Mouse (Mus musculus) cerebellum, adult 11-12 months (tissue): Measurements from ENCODE around the gene Zfp46.

ENCODE experiments used
- DNase-seq: peaks from one replicate; pipeline ENCODE4 v3.0.0; 2022

Gene Zfp46

DNA sequence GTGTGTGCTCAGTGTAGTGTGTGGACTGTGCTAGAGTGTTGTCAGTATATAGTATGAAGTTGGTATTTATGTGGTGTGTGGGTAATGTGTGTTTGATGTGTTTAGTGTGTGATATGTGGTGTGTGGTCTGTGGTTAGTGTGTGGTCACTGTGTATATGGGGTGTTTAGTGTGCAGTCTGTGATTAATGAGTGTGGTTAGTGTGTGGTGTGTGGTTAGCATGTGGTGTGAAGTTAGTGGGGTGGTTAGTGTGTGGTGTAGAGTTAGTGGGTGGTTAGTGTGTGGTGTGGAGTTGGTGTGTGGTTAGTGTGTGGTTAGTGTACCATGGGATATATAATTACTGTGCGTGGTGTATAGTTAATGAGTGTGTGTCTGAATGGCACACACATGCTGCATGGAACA, 15.6 kb upstream of the Zfp46 start:
- DNase-seq: no peak

DNA sequence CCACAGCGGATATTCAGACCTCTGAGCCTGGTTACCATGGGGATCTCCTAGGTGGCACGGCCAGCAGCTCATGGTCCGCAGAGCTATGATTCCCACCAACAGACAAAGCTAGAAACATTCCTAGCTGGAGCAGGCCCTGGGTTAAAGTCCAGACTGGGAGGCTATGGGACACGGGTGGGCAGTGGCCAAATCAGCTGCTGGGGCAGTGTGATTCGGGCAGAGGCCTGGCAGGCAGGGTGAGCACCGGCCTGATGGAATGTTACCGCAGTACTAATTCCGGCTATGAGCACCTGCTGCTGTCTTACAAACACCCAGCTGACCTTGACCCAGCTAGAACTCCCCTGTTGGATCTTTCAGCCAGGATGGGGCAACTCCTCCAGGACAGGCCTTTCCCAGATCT, 13.8 kb upstream of the Zfp46 start:
- DNase-seq: no peak

DNA sequence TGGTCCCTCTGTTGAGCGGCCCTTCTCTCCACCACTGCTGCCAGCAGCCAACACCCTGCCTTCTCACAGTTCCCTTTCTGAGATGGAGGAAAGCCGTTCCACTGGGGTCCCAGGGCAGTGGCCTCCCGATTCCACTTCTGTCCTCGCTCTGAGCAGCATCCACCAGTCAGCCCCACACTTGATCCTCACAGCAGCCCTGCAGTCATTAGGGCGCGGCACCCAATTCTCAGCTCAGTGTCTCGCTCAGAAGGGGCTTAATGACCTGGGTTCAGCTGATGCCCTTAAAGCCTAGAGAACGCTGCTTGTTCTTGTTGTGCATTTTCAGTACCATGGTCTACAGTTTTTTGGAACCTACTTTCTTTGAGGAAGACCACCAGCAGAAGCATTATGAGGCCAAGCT, 3.4 kb upstream of the Zfp46 start:
- DNase-seq: no peak

DNA sequence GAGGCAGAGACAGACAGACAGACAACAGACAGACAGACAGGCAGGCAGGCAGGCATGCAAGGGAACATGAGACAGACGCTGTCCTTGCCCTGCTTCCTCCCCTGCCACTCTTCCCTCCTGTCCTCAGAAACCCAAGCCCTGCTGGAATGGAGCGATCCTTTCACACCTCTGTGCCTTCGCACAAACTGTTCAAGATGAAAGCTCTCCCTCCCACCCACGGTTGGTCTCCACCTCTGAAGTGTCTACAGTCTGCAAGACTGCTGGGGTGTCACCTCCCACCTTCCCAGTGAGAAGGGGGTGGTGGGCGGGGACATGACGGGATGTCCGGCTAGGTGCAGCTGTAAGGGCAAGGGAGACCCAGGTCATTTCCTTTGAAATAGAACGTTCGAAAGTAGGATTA, 2.9 kb upstream of the Zfp46 start:
- peak; percentile 19 for DNase-seq

DNA sequence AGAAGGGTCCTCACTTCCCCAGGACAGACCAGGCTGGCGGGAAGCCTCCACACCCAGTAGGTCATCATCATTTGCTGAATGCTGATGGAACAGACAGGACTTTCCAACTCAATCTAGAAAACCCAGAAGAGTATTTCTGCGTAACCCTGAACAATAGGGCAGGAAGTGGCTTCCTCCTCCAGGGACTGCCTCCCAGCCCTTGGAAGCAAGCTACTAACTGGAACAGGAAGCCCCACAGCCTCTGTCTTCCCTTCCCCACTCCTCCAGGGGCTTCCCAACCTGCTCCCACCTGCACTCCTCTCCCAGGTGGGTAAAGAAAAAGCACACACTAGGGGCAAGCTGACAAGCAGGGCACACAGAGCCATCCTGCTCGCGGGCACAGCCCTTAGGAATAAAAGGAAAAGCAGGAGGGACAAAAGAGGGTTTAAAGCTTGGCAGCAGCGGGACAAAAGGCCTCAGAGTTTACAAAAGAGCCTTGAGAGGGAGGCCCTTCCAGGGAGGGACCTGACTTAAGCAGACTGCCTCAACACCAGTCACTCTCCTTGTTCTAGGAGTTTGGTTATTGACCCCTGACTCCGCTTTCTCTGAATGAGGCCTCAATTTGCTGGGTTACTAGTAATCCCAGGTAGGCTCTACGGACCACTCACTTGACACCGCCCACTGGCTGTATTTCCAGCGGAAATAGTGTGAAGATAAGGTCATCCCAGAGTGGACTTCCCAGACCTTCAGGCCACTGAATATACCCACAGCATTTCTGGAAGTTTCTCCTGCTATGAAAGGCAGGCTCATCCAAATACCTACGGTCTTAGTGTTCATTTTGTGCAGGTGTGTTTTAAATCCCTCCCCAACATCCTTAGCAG, 1.6 kb upstream of the Zfp46 start:
- peak; percentile 15 for DNase-seq

DNA sequence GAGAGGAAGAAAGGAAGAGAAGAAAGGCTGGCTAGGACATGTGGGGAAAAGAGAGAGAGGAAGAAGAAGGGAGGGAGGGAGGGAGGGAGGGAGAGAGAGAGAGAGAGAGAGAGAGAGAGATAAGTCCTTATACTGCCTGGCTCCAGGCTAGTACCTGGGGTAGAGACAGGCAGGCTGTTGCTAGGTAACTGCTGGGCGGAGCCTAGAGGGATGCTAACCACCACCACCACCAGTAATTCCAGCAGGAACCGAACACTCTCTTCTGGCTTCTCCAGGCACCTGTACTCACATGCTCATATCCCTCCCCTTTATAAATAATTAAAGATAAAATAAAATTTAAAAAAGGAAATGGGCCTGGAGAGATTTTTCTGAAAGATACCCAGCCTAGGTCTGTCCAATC, 700 bp upstream of the Zfp46 start:
- peak; percentile 29 for DNase-seq

DNA sequence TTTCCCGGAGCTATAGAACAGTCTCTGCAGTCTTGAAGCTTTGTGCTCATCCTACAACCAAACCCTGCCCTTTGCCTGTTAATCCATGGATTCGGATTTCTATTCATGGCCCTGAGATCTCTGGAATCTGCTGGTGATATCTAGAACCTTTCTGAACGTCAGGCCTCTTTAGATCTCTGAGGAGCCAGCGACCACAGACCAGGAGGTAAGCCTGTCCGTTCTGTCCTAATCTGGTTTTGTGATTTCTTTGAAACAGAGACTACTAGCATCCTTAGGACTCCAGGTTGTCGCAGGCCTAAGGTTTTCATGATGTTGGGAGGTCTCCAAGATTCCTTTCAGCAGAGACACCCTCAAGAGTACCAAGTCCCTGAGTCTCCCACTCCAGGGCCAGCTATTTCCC, 408 bp downstream of the Zfp46 start:
- peak; percentile 41 for DNase-seq

DNA sequence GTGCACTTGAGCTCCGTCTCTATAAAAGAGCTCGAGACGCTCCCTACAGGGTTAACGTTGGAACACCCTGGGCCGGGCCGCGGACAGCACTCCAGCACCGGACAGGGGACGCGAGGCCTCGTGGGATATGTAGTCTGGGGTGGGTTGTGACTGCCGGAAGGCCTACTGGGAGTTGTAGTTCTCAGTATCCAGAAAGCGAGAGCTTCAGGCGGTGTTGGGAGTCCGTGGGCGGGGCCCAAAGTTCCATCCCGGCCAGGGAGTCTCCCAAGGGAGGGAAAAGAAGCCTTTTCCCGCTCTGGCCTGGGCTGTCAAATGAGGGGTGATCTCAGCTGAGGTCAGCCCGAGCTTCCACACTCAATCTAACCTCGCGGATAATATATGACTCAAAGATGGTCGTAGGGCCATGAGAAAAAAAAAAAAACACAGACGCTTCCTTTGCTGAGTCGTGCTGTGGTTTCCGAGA, 896 bp downstream of the Zfp46 start:
- peak; percentile 96 for DNase-seq

DNA sequence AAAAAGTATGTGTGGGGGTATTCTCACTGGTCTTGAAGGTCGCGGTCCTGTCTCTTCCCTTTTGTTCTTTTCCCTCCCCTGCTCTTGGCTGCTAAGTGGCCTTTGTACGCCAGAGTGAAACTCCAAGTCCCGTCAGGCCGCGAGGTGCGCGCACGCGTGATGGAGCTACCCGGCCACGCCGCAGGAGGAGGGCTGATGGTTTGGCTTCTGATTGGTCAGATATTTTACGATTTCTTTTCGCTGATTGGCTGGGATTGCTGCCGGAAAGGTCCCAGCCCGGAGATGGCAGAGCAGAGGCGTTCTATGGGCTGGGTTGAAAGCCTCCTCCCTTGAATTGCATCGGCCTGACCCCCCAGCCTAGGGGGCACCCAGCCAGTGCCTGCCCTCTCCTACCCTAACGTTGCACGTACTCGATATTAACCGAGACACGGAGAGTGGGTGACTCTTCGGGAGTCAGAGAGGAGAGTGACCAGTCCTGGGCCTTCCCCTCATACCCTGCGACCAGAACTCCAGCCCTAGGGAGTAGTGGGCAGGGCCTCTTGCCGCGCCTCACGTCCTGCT, 1.4 kb downstream of the Zfp46 start:
- peak; percentile 96 for DNase-seq

DNA sequence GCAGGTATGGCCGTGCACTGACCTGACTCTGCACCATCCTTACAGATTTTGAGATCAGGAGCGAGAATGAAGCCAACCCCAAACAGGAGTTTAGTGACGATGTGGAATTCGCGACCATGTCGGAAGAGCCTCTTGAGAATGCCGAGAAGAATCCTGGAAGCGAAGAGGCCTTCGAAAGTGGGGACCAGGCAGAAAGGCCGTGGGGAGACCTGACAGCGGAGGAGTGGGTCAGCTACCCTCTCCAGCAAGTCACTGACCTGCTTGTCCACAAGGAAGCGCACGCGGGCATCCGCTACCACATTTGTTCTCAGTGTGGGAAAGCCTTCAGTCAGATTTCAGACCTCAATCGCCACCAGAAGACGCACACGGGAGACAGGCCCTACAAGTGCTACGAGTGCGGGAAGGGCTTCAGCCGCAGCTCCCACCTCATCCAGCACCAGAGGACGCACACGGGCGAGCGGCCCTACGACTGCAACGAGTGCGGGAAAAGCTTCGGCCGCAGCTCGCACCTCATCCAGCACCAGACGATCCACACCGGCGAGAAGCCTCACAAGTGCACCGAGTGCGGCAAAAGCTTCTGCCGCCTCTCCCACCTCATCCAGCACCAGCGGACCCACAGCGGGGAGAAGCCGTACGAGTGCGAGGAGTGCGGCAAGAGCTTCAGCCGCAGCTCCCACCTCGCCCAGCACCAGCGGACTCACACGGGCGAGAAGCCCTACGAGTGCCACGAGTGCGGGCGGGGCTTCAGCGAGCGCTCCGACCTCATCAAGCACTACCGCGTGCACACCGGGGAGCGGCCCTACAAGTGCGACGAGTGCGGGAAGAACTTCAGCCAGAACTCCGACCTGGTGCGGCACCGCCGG, 5.7 kb downstream of the Zfp46 start:
- DNase-seq: no peak

DNA sequence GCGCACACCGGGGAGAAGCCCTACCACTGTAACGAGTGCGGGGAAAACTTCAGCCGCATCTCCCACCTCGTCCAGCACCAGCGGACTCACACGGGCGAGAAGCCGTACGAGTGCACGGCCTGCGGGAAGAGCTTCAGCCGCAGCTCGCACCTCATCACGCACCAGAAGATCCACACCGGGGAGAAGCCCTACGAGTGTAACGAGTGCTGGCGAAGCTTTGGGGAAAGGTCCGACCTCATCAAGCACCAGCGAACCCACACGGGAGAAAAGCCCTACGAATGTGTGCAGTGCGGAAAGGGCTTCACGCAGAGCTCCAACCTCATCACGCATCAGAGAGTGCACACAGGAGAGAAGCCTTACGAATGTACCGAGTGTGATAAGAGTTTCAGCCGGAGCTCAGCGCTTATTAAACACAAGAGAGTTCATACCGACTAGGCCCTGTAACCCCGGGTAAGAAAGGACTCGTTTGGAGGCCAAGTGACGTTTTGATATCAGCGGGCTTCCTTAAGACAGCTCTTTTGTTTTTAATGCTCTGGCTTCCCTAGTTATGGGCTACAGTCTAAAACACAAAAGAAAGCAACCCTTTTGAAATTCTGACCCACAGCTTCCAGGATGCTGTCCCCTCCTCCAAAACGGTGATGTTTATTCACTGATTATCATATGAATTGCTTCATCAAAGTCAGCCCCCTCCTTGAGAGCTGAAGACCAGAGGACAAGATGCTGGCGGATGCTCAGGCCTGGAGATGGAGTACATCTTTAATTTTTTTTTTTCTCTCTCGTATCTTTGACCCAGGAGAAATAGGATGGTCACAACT, 6.5 kb downstream of the Zfp46 start:
- no peak for DNase-seq

DNA sequence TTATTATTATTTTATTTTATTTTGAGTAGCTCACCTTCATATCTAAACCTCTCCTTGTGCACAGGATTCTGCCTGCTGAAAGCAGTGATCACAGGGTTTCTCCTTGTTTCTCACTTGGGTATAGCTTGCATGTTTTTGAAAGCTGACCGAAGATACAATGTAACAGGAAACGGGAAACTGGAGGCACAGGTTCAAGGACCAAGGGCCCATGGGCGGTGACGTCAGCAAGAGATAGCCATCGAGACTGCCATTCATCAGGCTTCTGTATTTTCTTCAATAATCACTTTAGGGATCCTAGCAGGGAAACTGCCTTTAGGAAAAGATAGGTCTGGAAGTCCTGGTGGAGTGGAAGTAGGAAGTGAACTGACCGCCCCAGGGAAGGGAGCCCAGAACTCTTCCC, 7.2 kb downstream of the Zfp46 start:
- DNase-seq: no peak

DNA sequence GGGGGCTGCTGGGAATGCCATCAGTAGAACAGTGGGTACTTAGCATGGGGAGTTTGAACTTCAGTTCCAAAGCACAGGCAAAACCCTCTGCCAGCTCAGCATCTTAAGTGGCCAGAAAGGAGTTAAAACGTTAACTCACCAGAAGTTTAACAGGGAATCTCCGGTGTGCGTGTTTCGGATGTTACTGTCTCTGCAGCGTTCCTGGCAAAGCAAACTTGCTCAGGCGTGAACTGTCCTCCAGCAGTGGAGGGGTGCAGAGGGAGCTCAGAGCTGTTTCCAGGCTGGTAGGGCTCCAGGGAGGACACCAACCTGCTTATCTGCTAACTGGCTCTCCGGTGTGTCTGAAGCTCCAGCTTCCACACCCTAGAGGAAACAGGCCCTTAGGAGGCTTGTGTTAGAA, 11.5 kb downstream of the Zfp46 start:
- DNase-seq: no peak

DNA sequence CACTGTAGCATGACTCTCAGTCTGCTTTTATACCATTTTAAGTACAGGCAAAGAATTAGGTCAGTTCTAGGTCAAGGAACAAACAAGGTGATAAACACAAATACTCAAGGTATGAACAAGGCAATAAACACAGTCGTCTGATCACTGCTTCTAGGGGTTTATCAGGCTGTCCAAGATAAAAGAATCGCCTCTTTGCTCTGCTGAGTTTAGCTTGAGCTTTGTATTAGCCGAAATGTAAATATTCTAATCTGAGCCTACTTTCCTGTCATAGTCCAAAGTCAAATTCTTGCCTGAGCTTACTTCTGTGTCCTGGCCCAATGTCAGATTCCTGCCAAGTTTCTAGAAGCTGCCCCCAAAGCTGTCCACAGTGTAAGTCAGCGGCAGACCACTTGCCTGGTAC, 18.0 kb downstream of the Zfp46 start:
- no peak for DNase-seq

DNA sequence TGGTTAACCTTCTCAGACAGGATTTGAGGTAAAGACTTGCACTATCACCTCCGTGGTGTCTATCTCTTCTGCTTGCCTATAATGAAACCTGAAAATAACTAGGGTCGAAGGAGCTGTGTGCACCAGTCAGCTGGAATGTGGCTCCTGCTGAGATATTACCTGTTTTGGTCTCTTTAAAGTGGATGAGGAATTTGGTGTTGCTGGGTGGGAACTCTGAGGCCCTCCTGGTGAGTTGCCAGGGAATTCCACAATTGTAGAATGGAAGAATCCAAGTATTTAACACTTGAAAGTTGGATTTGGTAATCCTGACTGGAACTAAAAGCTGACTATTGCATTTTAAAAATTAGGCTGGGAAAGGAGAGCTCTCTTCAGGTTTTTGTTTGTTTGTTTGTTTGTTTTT, 19.7 kb downstream of the Zfp46 start:
- DNase-seq: no peak

DNA sequence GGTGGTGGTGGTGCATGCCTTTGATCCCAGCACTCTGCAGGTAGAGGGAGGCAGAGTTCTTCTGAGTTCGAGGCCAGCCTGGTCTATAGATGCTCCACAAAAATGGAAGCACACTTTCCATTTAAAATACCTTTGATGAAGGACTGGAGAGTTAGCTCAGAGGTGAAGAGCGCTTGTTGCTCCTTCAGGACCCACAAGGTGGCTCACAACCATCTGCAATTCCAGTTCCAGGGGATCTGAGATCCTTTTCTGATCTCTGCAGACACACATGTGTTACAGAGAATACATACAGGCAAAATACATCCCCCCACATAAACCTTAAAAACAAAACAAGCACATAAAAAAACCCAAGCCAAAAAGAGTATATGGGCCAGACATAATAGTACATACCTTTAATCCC, 23.9 kb downstream of the Zfp46 start:
- no peak for DNase-seq

DNA sequence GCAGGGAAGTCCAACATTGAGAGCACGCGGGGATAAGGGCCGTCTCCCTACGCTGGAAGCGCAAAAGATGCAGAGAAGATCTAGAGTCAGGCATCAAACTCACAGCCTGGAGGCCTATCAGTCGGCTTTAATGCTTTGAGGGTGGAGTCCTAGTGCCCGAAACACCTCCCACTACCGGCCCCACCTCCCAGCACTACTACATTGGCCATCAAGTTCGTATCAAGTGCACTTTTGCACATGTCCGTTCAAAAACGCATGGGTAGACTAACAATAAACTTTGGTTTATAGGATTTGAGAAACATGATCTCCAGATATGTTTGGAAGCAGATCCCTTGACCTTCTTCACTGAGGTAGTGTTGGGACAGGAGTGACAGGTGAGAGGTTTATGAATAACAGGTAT, 25.3 kb downstream of the Zfp46 start:
- peak; percentile 25 for DNase-seq

DNA sequence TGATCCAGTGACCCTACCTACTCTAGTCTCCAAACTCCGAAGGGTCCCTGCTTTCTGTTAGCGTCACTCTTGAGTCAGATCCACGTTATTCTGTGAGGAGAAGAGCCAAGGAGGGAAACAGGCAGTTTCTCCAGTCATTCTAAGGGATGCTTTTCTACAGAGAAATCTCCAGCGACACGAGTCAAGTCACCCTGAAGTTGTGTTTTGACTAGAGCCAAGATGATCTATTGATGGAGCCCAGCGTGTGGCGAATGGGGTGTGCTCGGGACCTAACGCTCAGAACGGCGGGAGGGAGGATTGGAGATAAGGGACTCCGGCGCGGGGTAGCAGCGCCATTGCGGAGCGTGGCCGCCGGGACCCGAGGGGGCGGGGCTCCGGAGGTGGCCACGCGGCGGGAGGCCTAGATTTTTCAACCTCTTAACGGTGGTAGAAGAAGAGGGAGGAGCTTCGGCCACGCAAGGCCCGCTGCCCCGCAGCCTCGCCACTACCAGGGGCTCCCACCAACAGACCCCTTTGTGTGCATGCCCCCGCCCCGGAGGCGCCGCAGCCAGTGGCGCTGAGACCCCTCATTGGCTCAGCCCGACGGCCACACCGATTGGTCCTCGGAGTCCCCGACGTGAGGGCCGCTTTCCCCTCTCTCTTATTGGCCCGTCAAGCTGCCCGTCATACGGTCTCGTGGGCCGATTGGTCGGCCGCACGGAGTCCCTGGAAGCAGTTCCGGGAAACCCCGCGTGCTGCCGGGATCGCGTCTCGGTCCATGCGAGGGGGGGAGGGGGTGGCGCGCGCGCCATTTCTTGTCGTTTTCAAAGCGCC, 26.0 kb downstream of the Zfp46 start, which contains the start of gene Hnrnpr:
Gene Hnrnpr, plus strand, starts transcription at position 714 of the 813 bp plus-strand sequence.
- peak; percentile 99 for DNase-seq

DNA sequence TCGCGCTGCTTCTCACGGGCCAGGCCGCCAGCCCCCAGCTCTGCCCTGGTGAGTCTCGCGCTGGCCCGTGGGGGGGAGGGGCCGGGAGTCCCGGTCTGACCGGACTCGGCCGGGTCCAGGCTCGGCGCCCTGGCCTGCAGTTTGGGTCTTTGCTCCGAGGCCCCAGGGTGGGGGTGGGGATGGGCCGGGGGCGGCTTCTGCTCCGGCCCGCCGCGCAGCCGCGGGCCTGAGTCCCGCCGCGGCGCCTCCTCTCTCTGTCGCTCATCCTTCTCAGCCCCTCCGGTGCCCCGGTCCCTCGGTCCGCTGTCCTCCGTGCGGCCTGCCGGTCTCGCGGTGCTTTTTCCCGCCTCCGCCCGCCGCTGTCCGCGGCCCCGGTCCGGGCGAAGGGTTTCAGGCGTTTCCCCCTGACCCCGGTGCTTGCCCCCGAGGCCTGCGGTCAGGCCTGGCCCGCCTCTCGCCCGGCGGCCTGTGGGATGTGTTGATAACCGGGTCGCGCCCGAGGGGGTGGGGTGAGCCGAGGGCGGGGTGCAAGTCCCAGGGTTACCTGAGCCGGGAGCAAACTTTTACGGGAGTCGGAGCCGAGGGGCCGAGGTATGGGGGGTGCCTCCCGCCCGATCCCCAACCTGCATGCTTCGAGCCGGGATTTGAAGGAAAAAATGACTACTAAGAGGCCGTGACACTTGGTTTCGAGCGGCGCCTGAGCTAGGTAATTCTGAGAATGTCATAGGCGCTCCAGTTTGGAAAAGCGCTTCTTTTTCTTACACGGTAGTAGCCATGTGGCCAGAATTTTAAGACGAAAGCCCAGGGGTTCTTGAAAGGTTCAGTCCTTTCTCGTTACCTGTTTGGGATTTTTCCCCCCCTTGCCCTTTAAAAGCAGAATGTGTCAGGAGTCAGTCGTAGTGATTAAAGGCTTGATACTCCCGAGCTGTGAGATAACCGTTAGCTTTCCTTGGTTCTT, 26.8 kb downstream of the Zfp46 start:
- peak; percentile 53 for DNase-seq

DNA sequence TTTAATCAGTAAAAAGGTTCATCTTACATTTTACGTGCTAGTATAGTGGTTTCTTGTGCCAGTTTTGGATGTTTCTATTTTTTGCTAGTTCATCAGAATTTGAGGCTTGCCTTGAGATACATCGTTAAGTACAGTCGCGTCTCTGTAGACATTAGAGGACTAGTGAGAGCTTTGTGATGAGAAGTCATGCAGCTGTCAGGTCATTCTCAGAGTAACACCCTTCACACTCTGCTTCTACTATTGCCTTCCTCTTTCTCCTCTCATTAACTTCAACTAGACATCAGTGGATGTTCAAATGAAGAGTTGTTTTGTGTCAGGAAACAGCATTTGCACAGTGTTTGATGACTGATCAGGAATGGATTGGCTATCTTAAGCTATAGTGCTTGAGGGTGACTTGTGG, 28.1 kb downstream of the Zfp46 start:
- no peak for DNase-seq

DNA sequence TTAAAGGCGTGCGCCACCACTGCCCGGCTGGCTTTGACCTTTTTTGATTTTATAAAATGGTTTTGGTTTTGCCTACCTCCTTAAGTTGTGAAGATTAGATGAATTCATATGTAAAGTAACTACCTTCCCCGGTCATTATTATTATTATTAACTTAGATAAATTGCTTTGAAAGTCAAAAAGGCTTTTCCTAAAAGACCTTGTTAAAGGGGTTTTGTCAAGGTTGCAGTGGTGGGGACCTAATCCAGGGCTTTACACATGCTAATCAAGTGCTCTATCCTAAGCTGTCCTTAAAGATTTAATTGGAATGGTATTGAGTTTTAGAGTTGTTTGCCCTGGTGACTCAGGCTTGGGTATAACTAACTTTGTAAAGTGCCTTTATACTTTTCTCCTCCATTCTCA, 33.2 kb downstream of the Zfp46 start:
- no peak for DNase-seq
